Mouse (Mus musculus) lung, adult 2 months (tissue): Measurements from ENCODE around the gene Tmem158. TPM values are rescaled to one million over a fixed set of nuclear protein-coding genes. Genes with fewer than 3 reads are reported as not detected.

Source experiments
- DNase-seq: peaks from one replicate; pipeline ENCODE4 v3.0.0; 2022
- H3K4me1 ChIP-seq: fragments of 200-500 bp; 2 replicates; pipeline ENCODE4 v1.6.1; 2011; ENCODE audit warnings: low read length; ENCODE audit not compliant: control insufficient read depth, insufficient read depth
- H3K4me3 ChIP-seq: fragments of 200-500 bp; replicated peaks from 2 replicates; pipeline ENCODE3; 2011; ENCODE audit warnings: low read depth, mild to moderate bottlenecking, control low read depth, low read length; ENCODE audit errors: extremely low read depth
- CTCF ChIP-seq: fragments of 200-500 bp; IDR thresholded peaks from 2 replicates; pipeline ENCODE4 v1.5.1; 2011; ENCODE audit warnings: mild to moderate bottlenecking, low read length, control low read depth; ENCODE audit not compliant: insufficient read depth
- POLR2A ChIP-seq: fragments of 200-500 bp; IDR thresholded peaks from 2 replicates; pipeline ENCODE4 v1.6.1; 2011; ENCODE audit warnings: low read depth, mild to moderate bottlenecking, control low read depth, low read length, borderline replicate concordance; ENCODE audit errors: extremely low read depth
- WGBS: fragments of 180-500 bp; shearing (Covaris S2); methylation state at CpG from one replicate; pipeline ENCODE4 v1.1.7; 2018; 5-methylcytosine and 5-hydroxymethylcytosine counted together
- polyA plus RNA-seq: library from polyadenylated mRNA; depleted of rRNA; stranded (reverse); fragments of >200 nt; gene quantifications from 2 replicates; pipeline ENCODE4 v1.2.3, GENCODE M21; 2012

The Tmem158 gene
- polyA plus RNA-seq, 1 experiment: 7.3 TPM

DNA sequence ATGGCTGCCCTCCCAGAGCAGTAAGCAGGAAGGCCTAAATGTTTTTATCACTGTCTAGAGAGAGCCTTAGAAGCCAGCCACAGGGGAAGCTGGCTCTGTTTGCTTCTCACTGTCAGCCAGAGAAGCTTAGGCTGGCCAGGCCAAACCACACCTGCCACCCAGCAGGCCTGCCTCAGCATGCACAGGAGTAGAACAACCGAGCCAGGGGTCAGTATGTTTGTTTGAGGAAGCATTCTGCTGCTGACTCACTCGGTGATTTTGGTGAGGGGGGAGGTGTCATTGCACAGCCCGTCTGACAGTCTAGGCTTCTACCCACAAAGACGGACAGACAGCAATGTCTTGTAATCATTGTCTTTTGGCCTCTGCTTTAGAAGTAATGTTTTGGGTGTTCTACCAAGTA, 25.1 kb upstream of the Tmem158 start:
- 26% methylated on average over 4 of the region's 4 CpGs for WGBS
- TF ChIP-seq POLR2A (no peak), CTCF (no peak)
- Histone ChIP-seq H3K4me3 (no peak overlapping the region), H3K4me1 (no peaks in the 10 kb centered on the region)
- no peak for DNase-seq

DNA sequence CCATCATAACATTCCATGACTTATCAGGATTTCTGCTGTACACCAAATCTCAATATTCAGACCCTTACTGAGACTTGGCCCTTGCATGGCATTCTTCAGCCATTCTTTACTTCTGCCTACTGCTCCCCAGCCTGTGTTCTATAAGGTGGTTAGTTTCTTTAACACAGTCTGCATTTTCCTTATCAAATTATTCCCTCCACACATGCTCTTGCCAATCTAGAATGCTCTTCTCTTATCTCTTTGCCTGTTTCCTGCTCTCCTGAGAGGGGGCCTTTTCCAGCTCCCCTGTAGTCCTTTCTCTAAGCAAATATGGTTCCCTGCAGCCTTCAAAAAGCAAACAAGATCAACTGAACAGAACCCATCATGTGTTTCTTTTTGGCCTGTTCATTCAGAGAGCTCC, 20.2 kb upstream of the Tmem158 start:
- no peak for DNase-seq
- no peak for TF ChIP-seq POLR2A
- no peak for TF ChIP-seq CTCF
- Histone ChIP-seq H3K4me3 (no peak overlapping the region), H3K4me1 (no peaks in the 10 kb centered on the region)

- Histone ChIP-seq H3K4me3 (no peak overlapping the region), H3K4me1 (no peaks in the 10 kb centered on the region)
- no peak for DNase-seq
- WGBS: 73% methylated on average over 2 of the region's 2 CpGs
- TF ChIP-seq POLR2A (no peak), CTCF (no peak)
Measured at GRCm38 (mm10) chr9:123278003-123278402, 17.4 kb upstream of the Tmem158 start.

GRCm38 (mm10) chr9:123275373-123275772, 14.8 kb upstream of the Tmem158 start:
- no peak for TF ChIP-seq CTCF
- TF ChIP-seq POLR2A: no peak
- 82% methylated on average over 2 of the region's 2 CpGs for WGBS
- H3K4me1 ChIP-seq: no peaks in the 10 kb centered on the region
- no peak for DNase-seq
- H3K4me3 ChIP-seq: no peak overlapping the region

- WGBS: 68% methylated on average over 5 of the region's 5 CpGs
- TF ChIP-seq POLR2A: no peak
- no peak for TF ChIP-seq CTCF
Measured at GRCm38 (mm10) chr9:123274674-123275073, 14.1 kb upstream of the Tmem158 start.

GRCm38 (mm10) chr9:123273876-123274275, 13.3 kb upstream of the Tmem158 start:
- no peak for TF ChIP-seq POLR2A
- 25% methylated on average over 2 of the region's 2 CpGs for WGBS
- DNase-seq: no peak
- Histone ChIP-seq H3K4me3 (no peak overlapping the region), H3K4me1 (no peaks in the 10 kb centered on the region)

More at GRCm38 (mm10) chr9:123274674-123275073, 14.1 kb upstream of the Tmem158 start:
- no peaks in the 10 kb centered on the region for H3K4me1 ChIP-seq
- no peak for DNase-seq
- H3K4me3 ChIP-seq: no peak overlapping the region

- DNase-seq: no peak
- 65% methylated on average over 4 of the region's 4 CpGs for WGBS
- no peaks in the 10 kb centered on the region for H3K4me1 ChIP-seq
- TF ChIP-seq POLR2A: no peak
- no peak for TF ChIP-seq CTCF
- H3K4me3 ChIP-seq: no peak overlapping the region
Measured at GRCm38 (mm10) chr9:123271552-123271951, 11.0 kb upstream of the Tmem158 start.

- no peaks in the 10 kb centered on the region for H3K4me1 ChIP-seq
- H3K4me3 ChIP-seq: no peak overlapping the region
- TF ChIP-seq CTCF: no peak
- no peak for TF ChIP-seq POLR2A
- 85% methylated on average over 2 of the region's 2 CpGs for WGBS
- DNase-seq: no peak
Measured at GRCm38 (mm10) chr9:123269906-123270558, 9.5 kb upstream of the Tmem158 start.

DNA sequence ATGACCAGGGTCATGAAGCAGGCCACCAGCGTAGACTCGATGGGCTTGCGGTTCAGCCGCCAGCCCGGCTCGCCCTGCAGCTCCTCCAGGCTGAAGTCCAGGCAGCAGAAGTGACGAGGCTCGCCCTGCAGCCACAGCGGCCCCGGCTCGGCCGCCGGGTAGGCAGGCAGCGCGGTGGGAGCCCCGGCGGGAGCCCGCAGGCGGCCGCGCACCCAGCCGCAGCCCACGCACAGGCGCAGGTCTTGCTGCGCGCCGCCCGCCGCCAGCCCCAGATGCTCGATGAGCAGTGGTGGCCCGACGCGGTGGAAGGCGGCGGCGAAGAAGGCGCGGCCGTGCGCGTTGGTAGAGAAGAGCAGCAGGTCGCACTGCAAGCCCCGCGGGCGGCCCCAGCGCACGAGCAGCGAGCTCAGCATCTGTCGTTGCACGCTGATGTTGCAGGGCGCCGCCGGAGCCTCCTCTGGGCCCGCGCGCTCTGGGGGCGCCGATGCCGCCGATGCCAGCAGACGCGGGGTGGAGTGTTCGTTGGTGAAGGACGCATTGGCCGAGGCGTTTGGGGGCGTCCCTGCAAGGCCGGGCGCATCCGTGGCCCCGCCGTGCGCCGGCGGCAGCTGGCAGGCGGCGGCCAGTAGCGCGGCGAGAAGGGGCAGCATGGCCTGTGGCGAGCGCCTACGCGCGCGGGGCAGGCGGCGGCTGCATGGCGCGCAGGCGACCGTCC, 511 bp downstream of the Tmem158 start:
- under 1% methylated on average over 91 of the region's 92 CpGs for WGBS
- Histone ChIP-seq H3K4me3 (peak overlapping the region; percentile 64), H3K4me1 (no peaks in the 10 kb centered on the region)
- DNase-seq: no peak
- TF ChIP-seq CTCF (no peak), POLR2A (no peak)

- WGBS: 2% methylated on average over 44 of the region's 45 CpGs
- DNase-seq: peak; percentile 77
- TF ChIP-seq CTCF (peak; percentile 75), POLR2A (no peak)
Measured at GRCm38 (mm10) chr9:123259461-123259895, 1.1 kb downstream of the Tmem158 start.

More at GRCm38 (mm10) chr9:123259461-123259895, 1.1 kb downstream of the Tmem158 start:
- Histone ChIP-seq H3K4me1 (no peaks in the 10 kb centered on the region), H3K4me3 (peak overlapping the region; percentile 2)
